Mouse (Mus musculus) intestine, embryonic 16.5 days (tissue): ENCODE measurements around the gene Ifi213. TPM values are rescaled to one million over a fixed set of nuclear protein-coding genes. Genes with fewer than 3 reads are reported as not detected.
"Not testable (repeated sequence)": the region's sequence is repeated elsewhere in the genome, so short reads cannot be mapped to it uniquely, and the experiment has no call there.

Experiments
- ATAC-seq: fragments of 200-750 bp; cut with Nextera tagmentation; 2 replicates; pipeline ENCODE4 v1.8.0; 2017; ENCODE audit warnings: moderate TSS enrichment, moderate library complexity
- H3K27ac ChIP-seq: fragments of 300-500 bp; sonication (generic); 2 replicates; pipeline ENCODE4 v1.5.1; 2014; ENCODE audit warnings: mild to moderate bottlenecking, low read length
- H3K27me3 ChIP-seq: fragments of 300-500 bp; sonication (generic); replicated peaks from 2 replicates; pipeline ENCODE4 v1.6.1; 2014; ENCODE audit warnings: low read length, control low read depth, mixed read lengths; ENCODE audit not compliant: control insufficient read depth, insufficient read depth
- H3K36me3 ChIP-seq: fragments of 300-500 bp; sonication (generic); 2 replicates; pipeline ENCODE4 v1.6.1; 2014; ENCODE audit warnings: low read length, control low read depth; ENCODE audit not compliant: control insufficient read depth, insufficient read depth
- H3K4me1 ChIP-seq: fragments of 300-500 bp; sonication (generic); 2 replicates; pipeline ENCODE4 v1.6.1; 2014; ENCODE audit warnings: low read length, control low read depth, mixed read lengths; ENCODE audit not compliant: control insufficient read depth, insufficient read depth
- H3K4me2 ChIP-seq: fragments of 300-500 bp; sonication (generic); 2 replicates; pipeline ENCODE4 v1.6.1; 2014; ENCODE audit warnings: low read depth, low read length, control low read depth
- H3K4me3 ChIP-seq: fragments of 300-500 bp; sonication (generic); 2 replicates; pipeline ENCODE4 v1.5.1; 2014; ENCODE audit warnings: mild to moderate bottlenecking, low read length
- H3K9ac ChIP-seq: fragments of 300-500 bp; sonication (generic); 2 replicates; pipeline ENCODE4 v1.6.1; 2014; ENCODE audit warnings: low read depth, low read length
- H3K9me3 ChIP-seq: fragments of 300-500 bp; sonication (generic); 2 replicates; pipeline ENCODE4 v1.6.1; 2016; ENCODE audit warnings: low read length, control low read depth; ENCODE audit not compliant: control insufficient read depth
- WGBS: fragments of 180-500 bp; shearing (Covaris S2); extraction: QIAGEN DNeasy Blood & Tissue Kit; methylation state at CpG from one replicate; pipeline ENCODE4 v1.1.7; 2014; 5-methylcytosine and 5-hydroxymethylcytosine counted together
- microRNA-seq: library from miRNA; unstranded; fragments of <30 nt; microRNA quantifications from one replicate; pipeline ENCODE4, GENCODE M21; 2016
- polyA plus RNA-seq: library from polyadenylated mRNA; unstranded; fragments of >200 nt; fragmentation: Nextera tagmentation; extraction: Ambion mirVana; gene quantifications from 2 replicates; pipeline ENCODE4 v1.2.1, GENCODE M21; 2015

Ifi213 gene
- polyA plus RNA-seq, 1 experiment from 2014 or later: 0.11 TPM

DNA sequence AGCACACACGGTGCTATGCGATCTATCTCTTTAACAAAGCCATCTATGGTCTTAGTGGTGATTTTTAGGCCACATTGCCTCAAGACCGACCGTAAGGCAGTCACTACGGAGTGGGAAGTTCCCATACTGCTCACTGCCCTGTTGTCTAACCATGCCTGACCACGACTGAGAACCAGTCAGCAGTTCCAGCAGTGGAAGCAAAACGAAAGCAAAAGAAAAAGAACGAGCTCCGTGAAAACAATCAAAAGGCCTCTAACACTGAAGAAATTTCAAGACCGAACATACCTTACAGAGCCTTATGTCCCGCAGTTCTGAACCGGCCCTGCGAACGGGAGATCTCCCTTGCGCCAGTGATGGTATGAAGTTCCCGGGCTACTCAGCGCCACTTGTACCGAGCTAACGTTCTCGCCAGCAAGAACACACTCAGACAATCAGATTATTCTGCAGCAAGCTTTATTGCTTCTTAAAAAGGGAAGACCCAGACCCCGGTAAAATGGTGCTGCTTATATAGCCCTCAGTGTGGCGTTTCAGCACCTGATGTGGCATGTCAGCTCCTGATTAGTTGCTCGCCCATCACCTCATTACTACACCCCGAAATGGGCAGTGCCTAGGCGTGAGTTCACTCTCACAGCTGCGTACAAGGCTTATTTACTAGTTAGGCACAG, 19.0 kb downstream of the Ifi213 start:
- no peak for ATAC-seq
- no peaks in the 10 kb centered on the region for H3K36me3 ChIP-seq
- WGBS: 93% methylated on average over 26 of the region's 26 CpGs

DNA sequence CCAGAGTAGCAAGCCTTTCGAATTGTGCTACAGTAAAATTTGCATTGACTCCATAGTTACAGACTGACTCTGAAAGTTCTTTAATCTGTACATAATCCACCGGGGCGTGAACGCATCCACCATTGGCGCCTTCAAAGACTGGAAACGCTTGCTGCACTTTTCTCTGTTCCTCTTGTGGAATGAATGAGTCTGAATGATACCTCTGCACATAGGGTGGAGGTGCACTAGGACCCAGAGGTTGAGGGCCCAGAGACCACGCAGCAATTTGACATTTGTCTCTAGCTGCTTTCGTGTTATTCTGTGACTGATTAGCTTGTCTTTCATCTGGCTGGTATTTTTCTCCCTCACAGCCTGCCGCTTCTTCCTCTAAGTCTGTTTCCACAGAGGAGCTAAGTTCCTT, 20.0 kb downstream of the Ifi213 start:
- H3K4me2 ChIP-seq: no peak overlapping the region
- no peak overlapping the region for H3K4me3 ChIP-seq
- no peaks in the 10 kb centered on the region for H3K36me3 ChIP-seq
- H3K27ac ChIP-seq: no peak overlapping the region
- H3K9ac ChIP-seq: no peak overlapping the region
- no peaks in the 10 kb centered on the region for H3K27me3 ChIP-seq
- no peak for ATAC-seq
- no peaks in the 10 kb centered on the region for H3K4me1 ChIP-seq
- peaks cover 7% of the 10 kb centered on the region; the same call in 1 of the 2 replicates for H3K9me3 ChIP-seq
- WGBS: 94% methylated on average over 9 of the region's 9 CpGs

More for the DNA sequence above, 19.0 kb downstream of the Ifi213 start:
- Histone ChIP-seq H3K4me1 (no peaks in the 10 kb centered on the region), H3K27me3 (no peaks in the 10 kb centered on the region), H3K4me2 (no peak overlapping the region), H3K4me3 (no peak overlapping the region), H3K9me3 (peaks cover 7% of the 10 kb centered on the region; the same call in 1 of the 2 replicates), H3K27ac (no peak overlapping the region), H3K9ac (no peak overlapping the region)

DNA sequence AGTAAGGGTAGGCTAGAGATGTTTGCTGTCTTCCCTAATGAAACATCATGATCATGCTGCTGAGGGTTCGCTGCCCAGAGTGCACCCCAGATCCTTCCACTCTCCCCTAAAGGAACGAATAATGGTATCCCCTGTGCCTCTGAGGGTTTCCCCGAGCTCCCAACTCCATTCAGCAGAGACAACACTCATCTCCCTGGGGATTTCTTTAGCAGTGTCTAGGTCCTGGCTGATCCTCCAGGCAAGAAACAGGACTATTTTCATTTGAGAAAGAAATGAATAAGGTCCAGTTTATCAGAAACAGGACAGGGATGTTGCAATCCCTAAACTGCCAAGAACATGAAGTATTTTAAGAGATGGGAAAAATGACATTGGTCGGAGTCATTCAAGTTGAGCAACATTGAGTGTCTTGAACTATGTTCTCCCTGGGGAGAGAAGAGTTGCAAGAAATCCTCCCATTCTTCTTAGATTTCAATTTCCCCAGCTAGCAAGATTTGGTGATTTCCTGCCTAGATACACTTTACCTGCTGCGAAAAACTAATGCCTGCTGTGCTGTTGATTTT, 48.5 kb downstream of the Ifi213 start:
- H3K9me3 ChIP-seq, H3K36me3 ChIP-seq: not testable (repeated sequence)
- 81% methylated on average over 5 of the region's 5 CpGs for WGBS

DNA sequence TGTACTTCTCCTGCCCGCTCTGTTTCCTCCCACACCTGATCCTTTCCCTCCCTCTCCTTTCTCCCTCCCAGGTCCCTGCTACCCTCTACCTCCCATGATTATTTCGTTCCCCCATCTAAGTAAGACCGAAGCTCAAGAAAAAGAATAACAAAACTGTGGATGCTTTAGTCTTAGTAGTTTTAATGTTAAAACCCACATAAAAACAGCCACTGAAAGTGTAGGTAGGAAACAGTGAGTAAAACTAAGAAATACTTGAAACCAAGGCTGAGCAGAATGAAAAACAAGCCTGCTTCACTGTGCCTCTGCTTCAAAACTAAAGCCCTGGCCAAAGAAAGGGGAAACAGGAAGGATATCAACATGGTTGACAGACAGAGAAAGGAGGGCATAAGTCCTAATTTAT, 50.3 kb downstream of the Ifi213 start:
- not testable (repeated sequence) for H3K27ac ChIP-seq, H3K36me3 ChIP-seq, H3K4me3 ChIP-seq, H3K4me1 ChIP-seq, H3K27me3 ChIP-seq, H3K4me2 ChIP-seq, H3K9ac ChIP-seq, ATAC-seq, H3K9me3 ChIP-seq
- WGBS: 83% methylated on average over 3 of the region's 3 CpGs

More for the DNA sequence above, 48.5 kb downstream of the Ifi213 start:
- not testable (repeated sequence) for H3K4me2 ChIP-seq, H3K4me1 ChIP-seq, H3K27me3 ChIP-seq, H3K4me3 ChIP-seq, H3K27ac ChIP-seq, H3K9ac ChIP-seq, ATAC-seq

DNA sequence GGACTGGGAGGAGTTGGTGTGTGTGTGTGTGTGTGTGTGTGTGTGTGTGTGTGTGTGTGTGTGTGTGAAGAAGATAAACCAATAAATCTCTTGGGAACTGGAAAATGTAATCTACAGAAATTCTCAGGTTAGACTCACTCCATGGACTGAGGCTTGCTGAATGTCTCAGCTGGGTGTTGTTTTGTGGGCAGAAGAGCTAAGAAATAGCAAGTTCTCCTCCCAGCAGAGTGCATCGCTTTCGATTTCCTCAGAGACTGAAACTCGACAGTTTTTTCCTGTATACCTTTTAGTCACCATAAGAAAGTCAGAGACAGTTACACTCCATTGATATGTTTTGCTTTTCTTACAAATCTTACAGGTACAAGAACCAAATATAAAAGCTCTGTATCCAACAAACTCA, 63.3 kb downstream of the Ifi213 start, which contains the start of gene Ifi214:
TSS of gene Ifi214 (minus strand) at position 167 of the 400 bp plus-strand sequence.
- H3K4me1 ChIP-seq, H3K27ac ChIP-seq, H3K4me2 ChIP-seq, H3K4me3 ChIP-seq, ATAC-seq, H3K9me3 ChIP-seq, H3K27me3 ChIP-seq, H3K9ac ChIP-seq, H3K36me3 ChIP-seq: not testable (repeated sequence)
- WGBS: 81% methylated on average over 3 of the region's 3 CpGs

DNA sequence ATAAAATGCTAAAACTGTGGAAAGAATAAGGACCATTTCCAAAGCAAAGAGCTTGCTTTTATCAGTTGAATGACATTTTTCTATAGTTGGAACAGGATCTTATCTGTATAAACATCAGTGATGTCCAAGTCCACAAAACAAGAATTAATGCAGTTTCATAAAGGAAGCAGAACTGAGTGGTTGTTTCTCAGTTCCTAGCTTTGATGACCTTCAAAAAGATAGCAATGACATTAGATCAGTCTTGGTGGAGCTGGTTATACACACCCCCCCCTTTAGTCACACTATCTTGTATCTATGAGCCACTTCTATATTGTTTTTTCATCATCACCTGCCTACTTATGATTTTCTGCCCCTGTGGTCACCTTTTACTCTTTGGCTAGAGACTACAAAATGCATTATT, 77.6 kb downstream of the Ifi213 start:
- ATAC-seq: no peak
- no peaks in the 10 kb centered on the region for H3K27me3 ChIP-seq
- H3K9me3 ChIP-seq: no peaks in the 10 kb centered on the region

More for the DNA sequence above, 77.6 kb downstream of the Ifi213 start:
- Histone ChIP-seq H3K9ac (no peak overlapping the region), H3K4me1 (no peaks in the 10 kb centered on the region), H3K4me2 (no peak overlapping the region), H3K27ac (no peak overlapping the region), H3K36me3 (no peaks in the 10 kb centered on the region), H3K4me3 (no peak overlapping the region)

Small RNA genes within 50 kb of the gene (microRNA-seq; reads per million reads assigned to microRNA genes)
- not detected for gene Gm44339
- gene Gm44481: not detected

Other genes with a start within 250 kb of the Ifi213 start
- gene Aim2, start 248.4 kb downstream of the Ifi213 start, polyA plus RNA-seq: 3.9 and 5.3 TPM in 2 replicates
- 1.8 and 2.0 TPM in 2 replicates for gene Cadm3, start 231.6 kb downstream of the Ifi213 start, polyA plus RNA-seq
- 0.15 and 0.43 TPM in 2 replicates for gene Ifi206, start 108.2 kb downstream of the Ifi213 start, polyA plus RNA-seq
- not detected in 2 replicates for gene Ifi214, start 63.3 kb downstream of the Ifi213 start, polyA plus RNA-seq
- gene Ifi209, start 31.6 kb upstream of the Ifi213 start, polyA plus RNA-seq: 0.32 and 0.38 TPM in 2 replicates
- gene Ifi208, start 74.4 kb upstream of the Ifi213 start, polyA plus RNA-seq: 0.06 and 0.09 TPM in 2 replicates
- gene Ifi207, start 142.5 kb upstream of the Ifi213 start, polyA plus RNA-seq: 0.98 and 1.2 TPM in 2 replicates
- 1.9 and 2.5 TPM in 2 replicates for gene Ifi204, start 167.7 kb upstream of the Ifi213 start, polyA plus RNA-seq